Mouse (Mus musculus): ENCODE data around the gene Nwd1.

GRCm38 (mm10) chr8:72752289-72752688 lies 105.8 kb downstream of the Nwd1 start:
- no peak for TF ChIP-seq POLR2A (IDR thresholded peaks at IDR 0.05; ENCODE audit: insufficient read depth, low read length)
- no peak for TF ChIP-seq CTCF (IDR thresholded peaks at IDR 0.05; ENCODE audit: low read depth, low read length)

All from ES-Bruce4 (cell line).